Mouse (Mus musculus) olfactory bulb, adult 2 months (tissue): ENCODE data around the gene Eps8.

ENCODE experiments used
- CTCF ChIP-seq: fragments of 200-500 bp; IDR thresholded peaks from 2 replicates; pipeline ENCODE4 v1.5.1; 2012; ENCODE audit warnings: low read depth, mild to moderate bottlenecking, low read length, moderate library complexity; ENCODE audit not compliant: insufficient read depth
- POLR2A ChIP-seq: fragments of 200-500 bp; IDR thresholded peaks from 2 replicates; pipeline ENCODE4 v1.6.1; 2012; ENCODE audit warnings: mild to moderate bottlenecking, low read depth, low read length, moderate library complexity; ENCODE audit not compliant: insufficient read depth

DNA sequence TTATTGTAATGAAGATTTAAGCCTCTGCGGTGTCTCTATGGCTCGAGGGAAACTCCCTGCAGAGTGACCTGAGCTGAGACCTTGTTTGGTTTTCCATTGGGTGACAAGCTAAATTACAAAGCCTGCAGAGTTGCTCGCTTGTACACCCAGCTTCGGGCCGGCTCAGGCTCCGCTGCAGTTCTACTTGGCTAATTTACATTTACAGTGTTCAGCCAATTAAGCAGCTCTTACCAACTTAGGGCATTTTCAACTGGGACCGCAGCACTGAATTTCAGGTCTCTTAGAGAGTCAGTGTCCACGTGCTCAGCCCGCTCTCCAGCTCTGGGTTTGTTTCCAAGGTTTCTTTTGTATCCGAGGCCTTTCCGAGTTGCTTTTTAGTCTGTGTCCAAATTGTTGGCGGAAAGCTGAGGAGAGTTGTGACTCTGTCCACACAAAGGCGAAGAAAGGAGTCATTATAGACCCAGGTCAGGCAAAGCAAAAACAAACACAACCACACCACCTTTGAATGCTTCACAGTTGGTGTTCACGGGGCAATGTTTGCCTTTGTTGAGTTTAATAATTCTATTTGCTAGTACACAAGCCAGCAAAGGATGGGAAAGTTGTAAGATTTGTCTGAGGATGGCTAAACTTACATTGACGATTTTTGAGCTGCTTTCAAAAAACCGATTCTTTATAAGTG, 216.6 kb downstream of the Eps8 start:
- TF ChIP-seq POLR2A: no peak
- no peak for TF ChIP-seq CTCF
